Mouse (Mus musculus) forebrain, embryonic 12.5 days (tissue): ENCODE measurements around the gene Tead1. TPM values are rescaled to one million over a fixed set of nuclear protein-coding genes. Genes with fewer than 3 reads are reported as not detected.

Experiments used
- ATAC-seq: fragments of 200-750 bp; cut with Nextera tagmentation; 2 replicates; pipeline ENCODE4 v1.8.0; 2017; ENCODE audit warnings: moderate TSS enrichment; ENCODE audit not compliant: low FRiP score
- H3K27ac ChIP-seq: fragments of 300-500 bp; sonication (generic); 2 replicates; pipeline ENCODE4 v1.5.1; 2016; ENCODE audit warnings: mild to moderate bottlenecking
- H3K27me3 ChIP-seq: fragments of 300-500 bp; sonication (generic); 2 replicates; pipeline ENCODE4 v1.6.1; 2016; ENCODE audit warnings: mild to moderate bottlenecking
- H3K36me3 ChIP-seq: fragments of 300-500 bp; sonication (generic); replicated peaks from 2 replicates; pipeline ENCODE4 v1.6.1; 2016; ENCODE audit warnings: mild to moderate bottlenecking
- H3K4me1 ChIP-seq: fragments of 300-500 bp; sonication (generic); 2 replicates; pipeline ENCODE4 v1.6.1; 2016
- H3K4me2 ChIP-seq: fragments of 300-500 bp; sonication (generic); 2 replicates; pipeline ENCODE4 v1.6.1; 2016; ENCODE audit warnings: mild to moderate bottlenecking, moderate library complexity
- H3K4me3 ChIP-seq: fragments of 300-500 bp; sonication (generic); replicated peaks from 2 replicates; pipeline ENCODE4 v1.5.1; 2016; ENCODE audit warnings: mild to moderate bottlenecking
- H3K9ac ChIP-seq: fragments of 300-500 bp; sonication (generic); 2 replicates; pipeline ENCODE4 v1.6.1; 2016; ENCODE audit warnings: mild to moderate bottlenecking
- H3K9me3 ChIP-seq: fragments of 300-500 bp; sonication (generic); 2 replicates; pipeline ENCODE4 v1.6.1; 2016
- WGBS: fragments of 180-500 bp; shearing (Covaris S2); methylation state at CpG from one replicate; pipeline ENCODE4 v1.1.7; 2016; 5-methylcytosine and 5-hydroxymethylcytosine counted together
- polyA plus RNA-seq: library from polyadenylated mRNA; unstranded; fragments of >200 nt; fragmentation: Nextera tagmentation; extraction: Ambion mirVana; gene quantifications from 2 replicates; pipeline ENCODE4 v1.2.1, GENCODE M21; 2016

The Tead1 gene
- polyA plus RNA-seq, 1 experiment from 2014 or later, result 28.3 TPM

DNA sequence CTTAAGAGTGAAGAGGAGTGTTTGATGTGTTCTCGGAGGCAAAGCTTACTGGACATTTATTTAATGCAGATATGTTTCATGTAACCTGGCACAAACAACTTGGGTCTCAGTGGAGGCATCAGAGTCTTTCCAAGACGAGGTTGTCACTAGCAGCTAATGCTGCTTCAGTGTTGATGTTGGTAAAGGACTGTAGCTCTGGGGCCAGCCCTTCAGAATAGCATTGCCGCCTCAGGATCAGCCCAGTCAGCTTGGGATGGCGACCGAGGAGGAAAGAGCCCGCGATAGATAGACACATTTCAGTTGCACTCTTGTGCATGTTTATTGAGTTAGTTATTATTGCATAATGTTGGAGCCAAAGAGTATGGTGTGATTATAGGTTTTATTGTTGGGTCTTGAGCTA lies 108.2 kb downstream of the Tead1 start:
- H3K27ac ChIP-seq, result peak overlapping the region; percentile 63
- no peak for ATAC-seq

DNA sequence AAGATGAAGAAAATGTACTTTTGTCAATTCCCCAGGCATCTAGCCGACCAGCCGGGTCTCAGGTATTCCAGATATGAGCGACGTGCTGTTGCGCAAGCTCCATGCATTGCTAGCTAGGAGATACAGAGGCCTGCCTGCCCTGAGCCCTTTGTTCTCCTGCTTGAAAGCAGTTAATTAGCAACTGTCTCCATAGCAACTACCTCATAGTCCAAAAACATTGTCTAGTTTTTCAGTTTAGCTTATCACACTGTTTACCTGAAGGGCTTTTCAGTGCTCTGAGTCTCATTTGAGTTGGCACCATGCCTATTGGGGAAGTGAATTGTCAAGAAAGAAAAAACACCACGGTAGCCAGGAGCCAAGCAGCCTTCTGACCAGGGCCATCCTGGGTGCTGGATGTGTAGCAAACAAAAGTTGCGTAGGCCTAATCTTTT lies 109.2 kb downstream of the Tead1 start:
- no peak overlapping the region for H3K4me3 ChIP-seq
- no peaks in the 10 kb centered on the region for H3K36me3 ChIP-seq
- no peaks in the 10 kb centered on the region for H3K27me3 ChIP-seq
- 0 out of 2 replicates have a peak overlapping the region, but pooled peaks have one; percentile 12 for H3K9ac ChIP-seq
- peak overlapping the region; percentile 21 for H3K4me2 ChIP-seq
- peak overlapping the region; percentile 84 for H3K27ac ChIP-seq
- peaks cover 55% of the 10 kb centered on the region for H3K4me1 ChIP-seq
- no peaks in the 10 kb centered on the region for H3K9me3 ChIP-seq
- ATAC-seq, result peak; percentile 78
- WGBS, result 16% methylated on average over 7 of the region's 7 CpGs

More for the DNA sequence above, 108.2 kb downstream of the Tead1 start:
- Histone ChIP-seq H3K9me3 (no peaks in the 10 kb centered on the region), H3K36me3 (no peaks in the 10 kb centered on the region), H3K4me2 (no peak overlapping the region), H3K4me1 (peaks cover 51% of the 10 kb centered on the region), H3K4me3 (no peak overlapping the region), H3K9ac (no peak overlapping the region), H3K27me3 (no peaks in the 10 kb centered on the region)
- 54% methylated on average over 7 of the region's 7 CpGs for WGBS

DNA sequence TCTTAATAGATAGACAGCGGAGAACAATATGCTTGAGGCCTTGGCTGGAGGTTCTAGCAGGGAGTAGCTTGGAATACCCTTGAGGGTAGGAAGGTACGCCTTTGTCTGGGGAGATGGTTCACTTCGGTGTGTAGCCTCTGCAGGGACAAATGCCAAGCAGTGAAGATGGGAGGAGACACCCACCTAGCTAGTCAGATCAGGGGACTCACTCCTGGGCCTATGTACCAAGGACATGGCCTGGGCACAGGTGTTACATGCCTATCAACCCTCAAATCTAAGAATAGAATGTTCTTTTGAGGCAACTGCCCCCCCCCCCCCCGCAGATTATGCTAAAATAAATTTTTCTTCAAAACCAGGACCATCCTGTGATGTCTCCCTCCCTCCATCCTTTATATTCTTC lies 110.6 kb downstream of the Tead1 start:
- WGBS, result 84% methylated on average over 4 of the region's 4 CpGs
- H3K36me3 ChIP-seq, result no peaks in the 10 kb centered on the region
- no peaks in the 10 kb centered on the region for H3K9me3 ChIP-seq
- H3K4me2 ChIP-seq, result no peak overlapping the region
- H3K27me3 ChIP-seq, result no peaks in the 10 kb centered on the region
- H3K9ac ChIP-seq, result no peak overlapping the region
- peaks cover 68% of the 10 kb centered on the region for H3K4me1 ChIP-seq
- ATAC-seq, result no peak
- H3K4me3 ChIP-seq, result no peak overlapping the region
- 0 out of 2 replicates have a peak overlapping the region, but pooled peaks have one; percentile 37 for H3K27ac ChIP-seq

DNA sequence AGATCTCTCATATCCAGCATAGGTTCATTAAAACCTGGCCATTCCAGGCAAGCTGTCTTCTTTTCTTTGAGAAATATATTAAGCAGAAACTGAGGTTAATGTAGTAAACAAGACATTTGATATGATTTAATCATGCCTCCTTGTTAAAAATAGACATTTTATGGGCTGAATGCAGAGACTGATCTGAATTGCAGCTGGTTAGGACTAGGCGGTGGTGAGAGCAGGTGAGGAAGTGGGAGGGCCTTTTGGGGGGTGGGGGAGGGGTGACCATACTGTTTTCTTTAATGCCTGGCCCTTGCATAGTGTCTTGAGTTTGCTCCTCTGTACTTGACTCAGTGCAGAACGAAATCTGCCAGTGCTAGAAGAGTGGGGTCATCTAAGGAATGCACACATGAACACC lies 111.2 kb downstream of the Tead1 start:
- no peaks in the 10 kb centered on the region for H3K27me3 ChIP-seq
- no peaks in the 10 kb centered on the region for H3K36me3 ChIP-seq
- H3K4me3 ChIP-seq, result no peak overlapping the region
- H3K9me3 ChIP-seq, result no peaks in the 10 kb centered on the region
- WGBS, result 63% methylated on average over 2 of the region's 2 CpGs
- H3K9ac ChIP-seq, result no peak overlapping the region
- no peak overlapping the region for H3K4me2 ChIP-seq
- H3K4me1 ChIP-seq, result peaks cover 67% of the 10 kb centered on the region
- H3K27ac ChIP-seq, result no peak overlapping the region
- ATAC-seq, result no peak

DNA sequence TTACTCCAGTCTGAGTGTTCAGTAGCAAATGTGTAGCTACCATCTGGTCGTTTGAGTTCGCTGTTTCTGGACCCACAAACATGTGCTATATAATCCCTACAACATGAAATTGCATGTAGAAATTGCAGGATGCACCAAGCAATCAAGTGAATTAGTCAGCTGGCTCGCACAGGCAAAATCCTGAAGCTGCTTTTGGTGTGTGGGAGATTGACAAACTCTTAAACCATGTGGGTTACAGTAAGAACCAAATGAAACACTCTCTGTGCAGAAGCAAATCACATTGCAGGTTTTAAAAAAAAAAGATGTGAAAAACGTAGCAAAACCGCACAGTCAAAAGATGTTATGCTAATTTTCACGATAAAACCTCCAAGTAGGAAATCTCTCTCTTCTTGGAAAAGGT lies 113.6 kb downstream of the Tead1 start:
- Histone ChIP-seq H3K27me3 (no peaks in the 10 kb centered on the region), H3K4me3 (no peak overlapping the region), H3K4me1 (peaks cover 50% of the 10 kb centered on the region), H3K4me2 (no peak overlapping the region), H3K9ac (no peak overlapping the region), H3K36me3 (no peaks in the 10 kb centered on the region), H3K27ac (no peak overlapping the region), H3K9me3 (no peaks in the 10 kb centered on the region)
- no peak for ATAC-seq
- 95% methylated on average over 6 of the region's 6 CpGs for WGBS

DNA sequence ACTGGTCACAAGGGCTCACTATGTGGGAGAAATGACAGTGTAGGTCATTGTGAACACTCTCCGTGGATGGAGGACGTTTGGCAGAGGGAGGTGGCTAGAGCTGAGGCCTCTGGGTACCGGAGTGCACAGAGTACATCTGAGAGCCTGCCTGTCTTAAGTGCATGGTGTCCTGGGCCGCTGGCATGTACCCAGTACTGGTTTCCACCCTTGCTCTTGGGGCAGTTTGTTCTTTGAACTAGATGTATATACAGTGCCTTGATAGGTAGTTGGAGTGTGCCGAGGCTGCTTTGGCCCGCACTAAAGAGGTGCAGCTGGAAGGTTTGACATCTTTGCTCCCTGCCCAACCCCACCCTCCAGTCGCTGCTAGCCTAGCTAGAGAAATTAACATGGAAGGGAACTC lies 114.8 kb downstream of the Tead1 start:
- H3K27me3 ChIP-seq, result no peaks in the 10 kb centered on the region
- 48% methylated on average over 7 of the region's 7 CpGs for WGBS
- H3K4me1 ChIP-seq, result peaks cover 39% of the 10 kb centered on the region
- no peaks in the 10 kb centered on the region for H3K36me3 ChIP-seq
- no peak overlapping the region for H3K4me3 ChIP-seq
- no peaks in the 10 kb centered on the region for H3K9me3 ChIP-seq
- peak; percentile 40; the same call in 1 of the 2 replicates for ATAC-seq
- peak overlapping the region; percentile 72 for H3K27ac ChIP-seq
- H3K4me2 ChIP-seq, result no peak overlapping the region
- H3K9ac ChIP-seq, result peak overlapping the region; percentile 22; the same call in 1 of the 2 replicates

DNA sequence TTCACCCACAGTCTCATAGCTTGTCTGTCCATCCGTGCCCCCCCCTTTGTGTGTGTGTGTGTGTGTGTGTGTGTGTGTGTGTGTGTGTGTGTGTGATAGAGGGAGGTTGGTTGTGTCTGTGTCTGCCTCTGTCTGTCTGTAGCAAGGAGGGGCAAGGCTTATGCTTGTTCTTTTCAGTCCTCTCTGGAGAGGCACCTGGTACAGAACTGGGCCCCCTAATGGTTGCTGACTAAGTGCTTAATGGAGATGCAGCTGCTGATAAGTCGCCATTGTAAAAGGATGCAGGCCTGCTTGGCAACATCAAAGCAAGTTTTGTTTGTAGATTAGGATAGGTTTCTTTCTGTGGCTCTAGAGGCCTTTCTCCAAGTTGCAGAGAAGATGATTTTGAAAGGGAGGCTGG lies 115.4 kb downstream of the Tead1 start:
- 0 out of 2 replicates have a peak, but pooled peaks have one; percentile 32 for ATAC-seq
- 12% methylated on average over 2 of the region's 2 CpGs for WGBS
- Histone ChIP-seq H3K36me3 (no peaks in the 10 kb centered on the region), H3K9ac (0 out of 2 replicates have a peak overlapping the region, but pooled peaks have one; percentile 22), H3K4me2 (0 out of 2 replicates have a peak overlapping the region, but pooled peaks have one; percentile 19), H3K9me3 (no peaks in the 10 kb centered on the region), H3K27me3 (no peaks in the 10 kb centered on the region), H3K27ac (peak overlapping the region; percentile 72), H3K4me3 (no peak overlapping the region), H3K4me1 (peaks cover 37% of the 10 kb centered on the region)

DNA sequence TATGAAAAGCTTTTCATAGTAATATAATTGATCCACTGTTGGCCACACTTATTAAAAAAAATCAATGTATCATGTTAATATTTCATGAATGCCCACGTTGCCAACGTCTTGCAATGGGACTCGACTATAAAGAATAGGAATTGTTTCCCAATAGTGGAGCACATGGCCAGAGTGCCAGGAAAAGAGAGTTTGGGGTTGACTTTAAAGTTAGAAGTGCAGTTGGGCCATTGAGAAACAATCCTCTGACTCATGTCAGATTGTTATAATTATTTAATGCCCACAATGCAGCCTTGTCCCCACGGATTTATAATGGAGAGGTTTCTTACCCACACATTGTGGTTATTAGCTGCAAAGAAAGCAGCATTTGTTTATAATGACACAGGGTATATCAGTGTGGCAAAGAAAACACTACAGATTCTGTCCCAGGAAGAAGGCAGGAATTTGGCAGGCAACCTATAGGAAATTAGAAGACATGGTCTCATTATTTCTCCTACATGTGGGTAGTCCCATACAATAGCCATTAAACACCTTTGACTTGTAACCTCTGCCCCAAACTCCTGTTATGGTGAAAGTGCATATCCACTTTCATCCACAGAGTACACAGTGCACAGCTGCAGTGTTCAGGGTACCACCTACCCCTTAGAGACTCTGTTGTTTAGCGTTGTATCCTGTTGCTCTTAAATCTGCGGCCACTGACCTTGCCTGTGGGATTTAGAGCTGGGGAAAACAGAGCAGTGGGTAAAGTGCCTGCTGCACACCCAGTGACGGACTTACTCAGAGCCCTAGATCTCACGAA lies 118.6 kb downstream of the Tead1 start:
- no peaks in the 10 kb centered on the region for H3K27me3 ChIP-seq
- no peak overlapping the region for H3K27ac ChIP-seq
- 84% methylated on average over 8 of the region's 8 CpGs for WGBS
- no peaks in the 10 kb centered on the region for H3K36me3 ChIP-seq
- no peak for ATAC-seq
- no peaks in the 10 kb centered on the region for H3K9me3 ChIP-seq
- H3K4me3 ChIP-seq, result no peak overlapping the region
- H3K4me1 ChIP-seq, result peaks cover 59% of the 10 kb centered on the region
- no peak overlapping the region for H3K9ac ChIP-seq
- H3K4me2 ChIP-seq, result no peak overlapping the region

DNA sequence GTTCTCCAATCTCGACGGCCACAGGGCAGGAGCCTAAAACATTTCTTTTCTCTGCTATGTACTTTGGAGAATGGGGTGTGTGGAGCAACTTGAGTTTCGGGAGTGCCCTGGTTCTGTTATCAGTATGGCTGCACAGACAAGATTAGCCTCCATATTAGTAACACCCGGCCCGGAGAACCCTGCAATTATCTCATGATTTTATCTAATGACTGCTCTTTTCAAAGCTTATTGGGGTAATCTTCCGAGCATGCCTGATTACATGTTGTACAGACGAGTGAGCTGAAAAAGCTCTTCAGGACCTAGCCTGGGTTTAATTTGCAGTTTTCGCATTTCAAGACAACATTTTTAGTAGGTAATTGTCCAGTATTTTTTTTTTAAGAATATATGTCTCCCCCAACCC lies 122.6 kb downstream of the Tead1 start:
- H3K9ac ChIP-seq, result no peak overlapping the region
- no peaks in the 10 kb centered on the region for H3K9me3 ChIP-seq
- no peaks in the 10 kb centered on the region for H3K27me3 ChIP-seq
- H3K27ac ChIP-seq, result peak overlapping the region; percentile 9; the same call in 1 of the 2 replicates
- H3K4me2 ChIP-seq, result no peak overlapping the region
- no peaks in the 10 kb centered on the region for H3K36me3 ChIP-seq
- WGBS, result 43% methylated on average over 8 of the region's 8 CpGs
- no peak for ATAC-seq
- H3K4me3 ChIP-seq, result no peak overlapping the region
- H3K4me1 ChIP-seq, result peaks cover 49% of the 10 kb centered on the region

DNA sequence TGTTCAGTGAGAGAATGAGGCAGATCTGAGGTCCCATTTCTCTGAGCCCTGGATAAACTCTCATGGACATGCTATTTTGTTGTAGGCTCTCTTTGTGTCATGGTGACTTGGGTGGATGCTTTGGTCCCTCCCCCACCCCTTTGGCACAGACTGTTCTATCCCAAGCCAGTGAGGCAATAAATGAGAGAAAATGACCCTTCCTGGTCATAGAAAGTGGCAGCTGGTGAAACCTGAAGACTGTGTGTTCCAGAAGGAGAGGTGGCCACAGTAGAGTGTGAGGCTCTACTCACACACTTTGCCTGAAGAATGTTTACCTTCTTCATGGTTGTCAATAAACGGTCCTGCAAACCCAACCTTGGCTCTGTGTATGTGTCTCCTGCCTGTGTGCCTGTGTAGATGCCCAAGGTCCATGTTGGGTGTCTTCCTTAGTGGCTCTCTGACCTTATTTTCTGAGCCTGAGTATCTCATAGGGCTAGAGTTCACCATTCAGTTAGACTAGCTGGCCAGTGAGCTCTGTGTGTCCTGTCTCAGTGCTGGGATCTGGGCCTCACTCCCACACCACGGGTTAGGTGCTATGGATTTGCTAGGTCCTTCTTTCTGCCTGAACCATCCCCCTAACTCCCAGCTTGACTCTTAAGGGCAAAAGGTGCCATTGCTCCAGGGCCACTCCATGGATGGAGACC lies 127.7 kb downstream of the Tead1 start:
- 50% methylated on average over 2 of the region's 2 CpGs for WGBS
- peak; percentile 37; the same call in 1 of the 2 replicates for ATAC-seq
- H3K9ac ChIP-seq, result peak overlapping the region; percentile 27; the same call in 1 of the 2 replicates

DNA sequence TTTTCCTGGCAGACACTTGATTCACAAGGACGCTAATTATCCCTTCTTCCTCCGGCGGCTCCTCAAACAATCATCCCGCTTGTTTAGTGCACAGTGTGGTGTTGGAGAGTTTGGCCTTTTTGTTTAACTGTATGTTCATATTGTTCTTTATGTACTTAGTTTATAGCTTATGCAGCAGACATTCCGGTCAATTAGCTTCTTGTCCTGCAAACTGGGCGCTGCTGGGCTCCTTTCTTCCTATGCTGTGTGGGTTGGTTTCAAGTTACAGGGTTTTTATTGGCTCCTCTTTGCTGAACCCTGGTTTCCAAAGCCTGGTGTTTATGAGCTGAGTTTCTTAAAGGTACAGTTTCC lies 128.3 kb downstream of the Tead1 start:
- Histone ChIP-seq H3K4me1 (peaks cover 57% of the 10 kb centered on the region), H3K27me3 (no peaks in the 10 kb centered on the region), H3K9me3 (no peaks in the 10 kb centered on the region), H3K36me3 (no peaks in the 10 kb centered on the region), H3K4me3 (no peak overlapping the region), H3K27ac (peak overlapping the region; percentile 88), H3K9ac (peak overlapping the region; percentile 27; the same call in 1 of the 2 replicates), H3K4me2 (peak overlapping the region; percentile 43)
- ATAC-seq, result peak; percentile 73; the same call in 1 of the 2 replicates
- WGBS, result 2% methylated on average over 6 of the region's 6 CpGs

More for the DNA sequence above, 127.7 kb downstream of the Tead1 start:
- no peak overlapping the region for H3K4me3 ChIP-seq
- no peaks in the 10 kb centered on the region for H3K27me3 ChIP-seq
- H3K27ac ChIP-seq, result peak overlapping the region; percentile 88
- H3K36me3 ChIP-seq, result no peaks in the 10 kb centered on the region
- peak overlapping the region; percentile 43 for H3K4me2 ChIP-seq
- H3K4me1 ChIP-seq, result peaks cover 60% of the 10 kb centered on the region
- H3K9me3 ChIP-seq, result no peaks in the 10 kb centered on the region

DNA sequence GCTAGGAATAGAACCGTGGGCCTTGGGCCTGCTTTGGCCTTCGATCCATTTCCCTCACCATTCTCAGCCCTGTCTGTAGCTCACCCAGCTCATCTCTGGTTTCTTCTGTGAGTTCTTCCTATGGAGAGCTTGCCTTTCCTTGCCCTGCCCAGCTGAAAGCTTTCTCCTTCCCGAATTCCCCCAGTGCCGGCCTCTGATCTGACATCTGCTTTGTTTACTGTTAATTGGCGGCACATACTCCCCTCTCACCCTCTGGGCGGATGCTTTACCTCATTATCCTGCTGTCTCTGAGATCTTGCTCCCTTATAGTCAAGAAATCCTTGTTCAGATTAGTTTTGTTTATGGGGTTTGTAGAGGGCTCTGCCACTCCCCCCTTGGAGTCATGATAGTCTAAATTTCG lies 131.6 kb downstream of the Tead1 start:
- 24% methylated on average over 7 of the region's 7 CpGs for WGBS
- H3K4me1 ChIP-seq, result peaks cover 59% of the 10 kb centered on the region
- peak overlapping the region; percentile 59; the same call in 1 of the 2 replicates for H3K27ac ChIP-seq

More for the DNA sequence above, 131.6 kb downstream of the Tead1 start:
- H3K9ac ChIP-seq, result no peak overlapping the region
- H3K27me3 ChIP-seq, result no peaks in the 10 kb centered on the region
- H3K9me3 ChIP-seq, result no peaks in the 10 kb centered on the region
- H3K36me3 ChIP-seq, result no peaks in the 10 kb centered on the region
- no peak for ATAC-seq
- no peak overlapping the region for H3K4me3 ChIP-seq
- no peak overlapping the region for H3K4me2 ChIP-seq
